Mouse (Mus musculus): Measurements from ENCODE around the gene Foxg1. TPM values are rescaled to one million over a fixed set of nuclear protein-coding genes. Genes with fewer than 3 reads are reported as not detected.

The Foxg1 gene
- polyA plus RNA-seq (2014; fragmentation: Illumina TruSeq; extraction: RNeasy Lipid Tissue Mini Kit (QIAGEN cat#74804); ENCODE audit: low read depth, low replicate concordance), result not detected

DNA sequence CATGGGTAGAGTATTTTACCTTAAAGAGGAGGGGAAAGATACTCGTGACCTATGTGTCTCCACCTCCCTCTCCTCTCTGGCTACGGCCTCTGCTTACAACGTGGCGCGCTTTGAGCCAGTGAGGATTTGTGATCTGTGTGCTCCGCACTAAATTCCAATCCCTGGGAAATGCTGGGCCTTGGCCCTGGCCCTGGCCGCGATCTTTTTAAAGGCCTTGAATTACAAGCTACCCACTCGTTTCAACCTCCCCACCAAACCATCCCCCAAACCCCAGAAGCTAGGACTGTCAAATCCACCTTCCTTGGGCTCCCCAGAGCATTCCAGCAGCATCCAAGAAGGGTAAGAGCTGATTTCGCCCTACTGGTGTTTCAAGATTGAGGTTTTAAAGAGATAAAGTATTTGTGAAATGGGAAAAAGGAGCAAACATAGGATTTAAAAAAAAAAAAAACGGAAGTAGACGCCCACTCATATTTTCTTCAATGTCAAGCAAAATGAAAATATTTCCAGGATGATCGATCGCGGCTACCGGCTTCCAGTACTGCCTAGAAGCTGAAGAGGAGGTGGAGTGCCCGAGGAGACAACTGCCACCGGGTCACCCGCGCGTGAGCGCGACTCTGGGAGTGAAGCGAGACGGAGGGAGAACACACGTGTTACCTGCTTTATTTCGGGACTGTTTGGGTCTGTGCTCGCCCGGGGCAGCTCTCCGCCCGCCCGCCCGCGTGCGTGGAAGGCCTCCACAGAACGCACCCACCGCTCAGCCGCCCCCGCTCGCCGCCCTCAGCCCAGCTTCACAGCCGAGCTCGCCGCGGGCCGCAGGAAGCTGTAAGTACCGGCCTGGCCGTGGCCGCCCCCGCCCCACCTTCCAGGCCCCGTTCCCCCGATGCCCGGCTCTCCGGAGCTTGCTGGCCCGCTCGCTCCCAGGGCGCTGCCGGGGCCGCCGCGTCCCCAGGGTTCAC is at the start of gene Foxg1:
Foxg1 (plus strand) TSS at position 96 of the 956 bp plus-strand sequence.

DNA sequence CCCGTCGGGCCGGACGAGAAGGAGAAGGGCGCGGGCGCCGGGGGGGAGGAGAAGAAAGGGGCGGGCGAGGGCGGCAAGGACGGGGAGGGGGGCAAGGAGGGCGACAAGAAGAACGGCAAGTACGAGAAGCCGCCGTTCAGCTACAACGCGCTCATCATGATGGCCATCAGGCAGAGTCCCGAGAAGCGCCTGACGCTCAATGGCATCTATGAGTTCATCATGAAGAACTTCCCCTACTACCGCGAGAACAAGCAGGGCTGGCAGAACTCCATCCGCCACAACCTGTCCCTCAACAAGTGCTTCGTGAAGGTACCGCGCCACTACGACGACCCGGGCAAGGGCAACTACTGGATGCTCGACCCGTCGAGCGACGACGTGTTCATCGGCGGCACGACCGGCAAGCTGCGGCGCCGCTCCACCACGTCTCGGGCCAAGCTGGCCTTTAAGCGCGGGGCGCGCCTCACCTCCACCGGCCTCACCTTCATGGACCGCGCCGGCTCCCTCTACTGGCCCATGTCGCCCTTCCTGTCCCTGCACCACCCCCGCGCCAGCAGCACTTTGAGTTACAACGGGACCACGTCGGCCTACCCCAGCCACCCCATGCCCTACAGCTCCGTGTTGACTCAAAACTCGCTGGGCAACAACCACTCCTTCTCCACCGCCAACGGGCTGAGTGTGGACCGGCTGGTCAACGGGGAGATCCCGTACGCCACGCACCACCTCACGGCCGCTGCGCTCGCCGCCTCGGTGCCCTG is 2.6 kb downstream of the Foxg1 start, which contains the start of gene Gm43517:
Gm43517 (plus strand) TSS at position 299 of the 755 bp plus-strand sequence.

Other genes starting within 250 kb of the Foxg1 start
- gene Gm43517, start 2.5 kb downstream of the Foxg1 start, polyA plus RNA-seq (2014; fragmentation: Illumina TruSeq; extraction: RNeasy Lipid Tissue Mini Kit (QIAGEN cat#74804); ENCODE audit: low read depth, low replicate concordance), result not detected

Measured in adrenal gland, adult 10 weeks (tissue).